Comparison of ENCODE assay signal across 8 mouse cellular contexts in the genomic region with DNA sequence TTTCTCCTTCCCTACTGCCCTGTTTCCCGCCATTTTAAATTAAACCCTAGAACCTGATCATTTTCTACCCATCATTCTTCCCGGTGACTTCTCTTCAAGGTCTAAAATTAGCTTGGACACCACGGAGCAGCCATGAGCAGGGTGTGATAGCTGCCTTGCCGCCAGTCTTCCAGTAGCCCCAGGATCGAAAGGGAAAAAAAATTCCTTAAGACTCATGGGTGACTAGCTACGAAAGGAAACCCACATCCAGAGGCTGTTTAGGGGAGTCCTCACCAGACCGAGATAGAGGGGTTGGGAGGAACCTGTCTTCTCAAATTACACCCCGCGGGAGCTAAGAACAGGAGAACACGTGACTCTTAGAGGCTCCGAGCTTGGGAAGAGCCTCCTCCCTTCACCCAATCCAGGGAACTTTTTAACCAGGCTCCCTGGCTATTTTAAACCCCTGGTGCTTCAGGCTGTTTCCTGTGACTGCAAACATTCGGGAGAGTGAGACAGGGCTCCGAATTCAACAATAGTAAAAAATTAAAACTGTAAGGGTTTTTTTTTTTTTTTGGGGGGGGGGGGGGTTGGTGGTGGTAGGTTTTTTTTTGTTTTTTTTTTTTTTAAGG. TPM values are rescaled to one million over a fixed set of nuclear protein-coding genes. Genes with fewer than 3 reads are reported as not detected.
DNase-seq lines count a peak whose midpoint lies in the region; ATAC-seq and TF ChIP-seq lines count a peak whose summit lies in the region.

No protein-coding gene starts in this region.

- no peak for TF ChIP-seq CTCF in embryonic fibroblast, embryonic 13.5 days (IDR thresholded peaks at IDR 0.05; ENCODE audit: borderline replicate concordance, insufficient read depth, low read length)

- H3K4me2 ChIP-seq in limb, embryonic 12.5 days = peak overlapping the region; percentile 64
- peak overlapping the region; percentile 56 for H3K4me2 ChIP-seq in midbrain, embryonic 11.5 days

- 2% methylated on average over 13 of the region's 13 CpGs for WGBS in limb, embryonic 12.5 days
- WGBS in midbrain, embryonic 11.5 days = 3% methylated on average over 13 of the region's 13 CpGs

- H3K27ac ChIP-seq in embryonic fibroblast, embryonic 13.5 days (ENCODE audit: insufficient read depth, low read length) = peak overlapping the region; percentile 58
- H3K27ac ChIP-seq in limb, embryonic 12.5 days = no peak overlapping the region
- no peak overlapping the region for H3K27ac ChIP-seq in midbrain, embryonic 11.5 days (ENCODE audit: low read depth, low read length)

- TF ChIP-seq POLR2A in embryonic fibroblast, embryonic 13.5 days (IDR thresholded peaks at IDR 0.05; ENCODE audit: low read depth, low read length) = peak; percentile 43; the same call in 1 of the 2 replicates

- peaks cover 3% of the 10 kb centered on the region; the same call in 1 of the 2 replicates for H3K4me1 ChIP-seq in embryonic fibroblast, embryonic 13.5 days (ENCODE audit: control insufficient read depth, insufficient read depth, low read length)
- peaks cover 14% of the 10 kb centered on the region for H3K4me1 ChIP-seq in limb, embryonic 12.5 days (replicated peaks)
- H3K4me1 ChIP-seq in midbrain, embryonic 11.5 days (ENCODE audit: control insufficient read depth, insufficient read depth, low read length) = peaks cover 6% of the 10 kb centered on the region

- H3K27me3 ChIP-seq in limb, embryonic 12.5 days = no peaks in the 10 kb centered on the region
- H3K27me3 ChIP-seq in midbrain, embryonic 11.5 days (ENCODE audit: control insufficient read depth, insufficient read depth, low read length) = no peaks in the 10 kb centered on the region

- H3K36me3 ChIP-seq in limb, embryonic 12.5 days = no peaks in the 10 kb centered on the region
- no peaks in the 10 kb centered on the region for H3K36me3 ChIP-seq in midbrain, embryonic 11.5 days (ENCODE audit: control insufficient read depth, insufficient read depth, low read length)

- H3K9me3 ChIP-seq in limb, embryonic 12.5 days = no peaks in the 10 kb centered on the region
- no peaks in the 10 kb centered on the region for H3K9me3 ChIP-seq in midbrain, embryonic 11.5 days (ENCODE audit: control insufficient read depth, low read length)

- peak overlapping the region; percentile 27; the same call in 1 of the 2 replicates for H3K9ac ChIP-seq in limb, embryonic 12.5 days (replicated peaks)
- H3K9ac ChIP-seq in midbrain, embryonic 11.5 days (ENCODE audit: low read length) = peak overlapping the region; percentile 49; the same call in 1 of the 2 replicates

- H3K4me3 ChIP-seq in embryonic fibroblast, embryonic 13.5 days (ENCODE audit: insufficient read depth, low read length) = peak overlapping the region; percentile 28; the same call in 1 of the 2 replicates
- peak overlapping the region; percentile 38 for H3K4me3 ChIP-seq in limb, embryonic 12.5 days (replicated peaks)
- peak overlapping the region; percentile 26 for H3K4me3 ChIP-seq in midbrain, embryonic 11.5 days (ENCODE audit: low read depth, low read length)

- peak; percentile 14 to 27 for DNase-seq in right cerebral cortex, adult 2 months (ENCODE audit: low spot score in 2 of 2)
- no peak for DNase-seq in right cerebral cortex, postnatal 4 days
- peak; percentile 91 for DNase-seq in midbrain, embryonic 11.5 days (ENCODE audit: low spot score, missing footprints)
- DNase-seq in cerebellum, postnatal 4 days (ENCODE audit: low spot score in 2 of 2) = no peak

- peak; percentile 53 to 56; a peak in 3 of 4 replicates for ATAC-seq in hematopoietic stem cell, adult 5-6 weeks (replicated peaks in 1 of 2; ENCODE audit: insufficient read depth in 1 of 2, low FRiP score in 2 of 2, low TSS enrichment in 1 of 2, low read depth in 1 of 2, poor library complexity in 2 of 2, severe bottlenecking in 2 of 2)
- peak; percentile 71; the same call in 1 of the 2 replicates for ATAC-seq in limb, embryonic 12.5 days (ENCODE audit: insufficient number of reproducible peaks, insufficient read depth, low FRiP score, low TSS enrichment, low read depth)
- peak; percentile 81 for ATAC-seq in midbrain, embryonic 11.5 days (ENCODE audit: low FRiP score)
- no peak for ATAC-seq in inflammation-experienced regulatory T-cells, adult 6 months

RNA-seq across cellular contexts. Expression of a gene that starts 5.0 kb away (rescaled TPM):
- polyA plus RNA-seq in embryonic fibroblast, embryonic 13.5 days (2011; ENCODE audit: insufficient read length, low read depth, missing spikeins) = 12.5 and 12.8 TPM in 2 replicates
- 202 and 210 TPM in 2 replicates for total RNA-seq in hematopoietic stem cell, adult 5-6 weeks (2017)
- polyA plus RNA-seq in limb, embryonic 12.5 days (2016; fragmentation: Nextera tagmentation; extraction: Ambion mirVana) = 2.1 and 2.2 TPM in 2 replicates
- 4.0 and 5.3 TPM in 2 replicates for polyA plus RNA-seq in midbrain, embryonic 11.5 days (2014; fragmentation: Nextera tagmentation; extraction: Ambion mirVana)
- polyA plus RNA-seq in inflammation-experienced regulatory T-cells, adult 6 months (2017; shearing (Covaris generic)) = 1 to 10 TPM in 1 of 3 experiments, under 1 TPM in 1, not detected in 1; 0.17 to 1.1 TPM

Comparison
In these comparisons a context has a peak if more than half of its experiments do, and no peak if none do; other contexts are left out.
1. DNase-seq: peak in right cerebral cortex, adult 2 months (2 of 2) and midbrain, embryonic 11.5 days (single experiment); none in right cerebral cortex, postnatal 4 days (single experiment) and cerebellum, postnatal 4 days (0 of 2).
2. Peak in every context shown above with its lines, with median percentiles within 50 percentile points of each other: H3K4me3 ChIP-seq.